Mouse (Mus musculus): Measurements from ENCODE around the gene Dgkk. TPM values are rescaled to one million over a fixed set of nuclear protein-coding genes. Genes with fewer than 3 reads are reported as not detected.

Gene Dgkk
- total and polyA plus RNA-seq, 3 experiments, result 0.03 TPM; not detected in 2

DNA sequence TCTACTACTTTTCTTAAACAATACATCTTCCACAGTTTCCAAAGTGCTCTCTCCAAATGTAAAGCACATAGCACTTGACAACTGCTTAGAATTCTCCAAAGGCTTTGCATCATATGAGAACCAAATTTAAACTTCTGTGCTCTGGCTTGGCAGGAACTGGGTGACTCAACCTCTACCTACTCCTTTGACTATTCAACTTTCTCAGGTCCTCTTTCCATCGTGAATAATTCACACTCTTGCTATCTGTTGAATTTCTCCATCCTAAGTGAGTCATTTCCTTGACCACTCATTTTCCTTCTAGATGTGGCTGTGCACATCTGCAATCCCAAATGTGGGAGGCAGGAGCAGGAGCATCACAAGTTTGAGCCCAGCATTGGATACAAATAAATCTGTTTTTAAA, 28.4 kb upstream of the Dgkk start (continued):
- TF ChIP-seq USF1 (IDR thresholded peaks at IDR 0.05; ENCODE audit: low read depth, low read length) (no peak), RAD21 (IDR thresholded peaks at IDR 0.05; ENCODE audit: low read depth, low read length) (no peak)

DNA sequence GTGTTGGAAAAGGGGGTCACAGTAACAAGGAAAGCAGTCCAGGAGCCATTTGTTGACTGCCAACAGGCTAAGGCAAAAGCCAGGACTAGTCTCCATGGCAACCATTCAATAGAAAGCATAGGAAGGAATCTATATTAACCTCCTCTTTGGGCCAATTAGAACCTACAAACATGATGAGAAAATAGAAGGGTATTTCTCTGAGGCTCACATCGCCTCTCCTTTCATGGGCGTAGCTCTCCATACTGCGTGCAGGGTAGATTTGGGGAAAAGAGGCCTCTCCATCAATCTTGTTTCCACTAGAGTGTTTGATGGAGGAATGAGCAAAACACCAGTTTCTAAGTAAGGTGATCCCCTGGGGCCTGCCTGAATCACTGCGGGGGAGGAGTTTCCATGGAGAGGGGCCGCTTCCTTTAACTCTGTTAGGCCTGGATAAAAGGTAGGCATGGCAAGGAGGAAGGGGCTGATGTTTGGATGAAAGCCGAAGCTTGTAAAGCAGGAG, 27.5 kb upstream of the Dgkk start:
- Histone ChIP-seq H3K79me2 (replicated peaks; ENCODE audit: control insufficient read depth, extremely low read depth, insufficient read depth, poor library complexity, severe bottlenecking) (no peaks in the 10 kb centered on the region), H3K27me3 (replicated peaks) (no peaks in the 10 kb centered on the region), H3K4me2 (ENCODE audit: insufficient read depth, low read depth, poor library complexity, severe bottlenecking) (no peak overlapping the region), H3K9ac (ENCODE audit: insufficient read depth, low read depth) (no peak overlapping the region), H3K27ac (ENCODE audit: insufficient read depth, low read depth) (no peak overlapping the region), H3K9me3 (replicated peaks; ENCODE audit: low read length) (no peaks in the 10 kb centered on the region), H3K4me1 (ENCODE audit: control insufficient read depth in 1 of 2, insufficient read depth in 2 of 2) (peaks cover 3 to 11% of the 10 kb centered on the region in 2 experiments; a peak in 2 of 4 replicates), H3K36me3 (replicated peaks in 1 of 2; ENCODE audit: control insufficient read depth in 1 of 2, insufficient read depth in 1 of 2, low read length in 1 of 2) (no peaks in the 10 kb centered on the region), H3K4me3 (replicated peaks in 1 of 3; ENCODE audit: low read depth in 2 of 3, low read length in 2 of 3, poor library complexity in 1 of 3) (no peak overlapping the region)
- peak; percentile 16 for DNase-seq (ENCODE audit: extremely low read depth)
- dilution Hi-C loops (cut with MboI; ENCODE audit: extremely low pct_ligation_motif_present, extremely low pct_unique_long_range_greater_than_20kb, low sequenced_read_pairs) (no loop called here), in situ Hi-C loops (cut with MboI; ENCODE audit: low pct_ligation_motif_present, low pct_unique_long_range_greater_than_20kb, low sequenced_read_pairs) (no loop called here)
- TF ChIP-seq MEF2A (IDR thresholded peaks at IDR 0.05; ENCODE audit: borderline replicate concordance, low read depth, low read length), result no peak
- no peak for TF ChIP-seq MAFK (IDR thresholded peaks at IDR 0.05; ENCODE audit: insufficient replicate concordance, low read length)

DNA sequence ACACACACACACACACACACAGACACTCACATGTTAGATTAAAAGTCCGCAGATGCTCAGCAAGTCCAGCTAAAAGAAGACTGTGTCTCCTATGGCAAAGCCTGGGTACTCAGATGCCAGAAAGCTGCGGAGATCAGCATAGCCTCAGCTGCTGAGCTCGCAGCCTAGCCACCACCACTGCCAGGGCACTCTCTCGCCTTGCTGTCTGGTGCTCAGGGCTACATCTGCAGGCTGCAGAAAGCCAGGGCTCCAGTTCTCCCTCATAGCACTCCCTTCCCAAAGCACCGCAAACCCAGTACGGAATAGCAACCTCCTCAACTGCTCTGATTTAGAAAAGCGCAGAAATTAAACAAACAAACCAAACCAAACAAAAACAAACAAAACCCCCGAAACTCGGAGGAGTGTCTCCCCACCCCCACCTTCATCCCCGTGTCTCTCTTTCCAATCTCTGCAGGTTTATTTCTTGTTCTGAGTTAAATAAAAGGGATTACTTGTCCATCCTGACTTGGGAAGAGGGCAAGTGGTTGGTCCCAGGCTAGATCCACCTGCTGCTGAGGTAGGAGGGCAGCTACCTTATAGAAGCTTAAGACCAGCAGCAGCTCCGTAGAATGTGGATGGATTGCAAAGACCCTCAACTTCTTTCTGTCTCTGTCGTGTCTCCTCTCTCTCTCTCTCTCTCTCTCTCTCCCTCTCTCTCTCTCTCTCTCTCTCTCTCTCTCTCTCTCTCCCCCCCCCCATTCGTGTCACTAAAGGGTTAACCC, 1.4 kb upstream of the Dgkk start:
- Histone ChIP-seq H3K79me2 (replicated peaks; ENCODE audit: control insufficient read depth, extremely low read depth, insufficient read depth, poor library complexity, severe bottlenecking) (no peaks in the 10 kb centered on the region), H3K4me3 (replicated peaks in 1 of 3; ENCODE audit: low read depth in 2 of 3, low read length in 2 of 3, poor library complexity in 1 of 3) (no peak overlapping the region), H3K4me1 (ENCODE audit: control insufficient read depth in 1 of 2, insufficient read depth in 2 of 2) (no peaks in the 10 kb centered on the region), H3K36me3 (replicated peaks in 1 of 2; ENCODE audit: control insufficient read depth in 1 of 2, insufficient read depth in 1 of 2, low read length in 1 of 2) (no peaks in the 10 kb centered on the region), H3K9ac (ENCODE audit: insufficient read depth, low read depth) (no peak overlapping the region), H3K27me3 (replicated peaks) (no peaks in the 10 kb centered on the region), H3K27ac (ENCODE audit: insufficient read depth, low read depth) (no peak overlapping the region), H3K4me2 (ENCODE audit: insufficient read depth, low read depth, poor library complexity, severe bottlenecking) (no peak overlapping the region), H3K9me3 (replicated peaks; ENCODE audit: low read length) (no peaks in the 10 kb centered on the region)
- TF ChIP-seq NELFE (IDR thresholded peaks at IDR 0.05; ENCODE audit: low read depth, low read length) (no peak), MXI1 (IDR thresholded peaks at IDR 0.05; ENCODE audit: low read depth, low read length) (no peak), USF2 (conservative IDR thresholded peaks at IDR 0.05; ENCODE audit: low read depth, low read length) (no peak), ZC3H11A (IDR thresholded peaks at IDR 0.05; ENCODE audit: low read depth, low read length) (no peak), CHD1 (IDR thresholded peaks at IDR 0.05; ENCODE audit: low read depth, low read length) (no peak), JUN (IDR thresholded peaks at IDR 0.05; ENCODE audit: insufficient read depth, low read depth, low read length) (no peak), POLR2AphosphoS2 (IDR thresholded peaks at IDR 0.05; ENCODE audit: low read depth, low read length) (no peak), TCF12 (IDR thresholded peaks at IDR 0.05; ENCODE audit: low read depth, low read length) (no peak)
- in situ Hi-C loops (cut with MboI; ENCODE audit: low pct_ligation_motif_present, low pct_unique_long_range_greater_than_20kb, low sequenced_read_pairs) (no loop called here), dilution Hi-C loops (cut with MboI; ENCODE audit: extremely low pct_ligation_motif_present, extremely low pct_unique_long_range_greater_than_20kb, low sequenced_read_pairs) (no loop called here)
- no peak for DNase-seq (ENCODE audit: extremely low read depth)
